Mouse (Mus musculus): ENCODE data around the gene Abcb1b.

- TF ChIP-seq POLR2A (IDR thresholded peaks at IDR 0.05; ENCODE audit: extremely low read depth, insufficient read depth, low read length) (no peak), CTCF (IDR thresholded peaks at IDR 0.05; ENCODE audit: low read depth, low read length) (no peak)
Measured at GRCm38 (mm10) chr5:8866366-8866765, 68.4 kb downstream of the Abcb1b start.
